Mouse (Mus musculus): ENCODE measurements at regions not wholly inside any gene's neighbourhood (a gene's known extent, or its start where the extent isn't known, plus 50 kb on each side); places are given as distances from the start of the nearest gene placed in this dataset.

DNA sequence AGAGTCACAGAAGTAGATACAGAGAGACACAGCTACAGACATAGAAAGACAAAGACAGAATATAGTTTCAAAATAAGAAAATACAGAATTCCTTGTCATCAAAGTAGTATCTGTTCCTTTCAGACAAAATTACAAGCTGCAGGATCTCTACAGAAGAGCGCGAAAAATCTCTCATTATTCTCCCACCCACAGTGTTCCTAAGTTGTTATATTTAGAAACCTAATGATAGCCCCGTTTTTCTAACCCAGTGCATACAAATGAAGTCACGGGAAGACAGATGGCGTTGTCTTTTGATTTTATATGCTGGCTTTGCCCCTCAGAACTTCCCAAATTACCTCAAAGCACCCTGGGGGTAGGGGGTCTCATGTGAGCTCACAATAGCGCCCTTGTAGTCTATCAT, 250.0 kb upstream of the Msx2 start:
- H3K4me2 ChIP-seq (replicated peaks): no peak overlapping the region
- no peaks in the 10 kb centered on the region for H3K27me3 ChIP-seq (replicated peaks)
- H3K4me3 ChIP-seq (replicated peaks): no peak overlapping the region
- no peaks in the 10 kb centered on the region for H3K36me3 ChIP-seq
- no peak overlapping the region for H3K27ac ChIP-seq
- no peak for ATAC-seq
- H3K9me3 ChIP-seq: no peaks in the 10 kb centered on the region
- no peaks in the 10 kb centered on the region for H3K4me1 ChIP-seq (replicated peaks)
- 73% methylated on average over 6 of the region's 6 CpGs for WGBS
- H3K9ac ChIP-seq: no peak overlapping the region

DNA sequence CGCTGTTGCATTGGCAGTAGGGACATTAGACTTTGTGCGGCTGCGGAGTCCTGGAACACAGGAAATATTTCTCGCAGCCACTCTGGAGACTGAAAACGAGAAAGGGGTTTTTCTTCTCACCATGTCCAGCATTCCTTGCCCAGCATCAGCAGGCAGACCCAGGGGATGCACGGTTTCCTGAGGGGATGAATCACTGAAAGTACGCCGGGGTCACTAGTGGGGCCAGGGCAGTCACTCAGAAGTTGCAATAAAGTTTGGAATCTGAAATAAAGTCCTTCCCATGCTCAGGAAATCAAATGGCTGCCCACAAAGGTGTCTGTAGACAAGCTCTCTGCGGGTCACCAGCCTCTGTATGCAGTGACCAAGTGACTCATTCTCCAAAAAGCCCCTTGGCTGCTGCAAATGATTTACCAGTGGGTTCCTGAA, 248.2 kb upstream of the Msx2 start:
- Histone ChIP-seq H3K36me3 (no peaks in the 10 kb centered on the region), H3K9me3 (no peaks in the 10 kb centered on the region), H3K4me1 (replicated peaks) (no peaks in the 10 kb centered on the region), H3K27ac (no peak overlapping the region), H3K9ac (no peak overlapping the region), H3K27me3 (replicated peaks) (no peaks in the 10 kb centered on the region), H3K4me2 (replicated peaks) (no peak overlapping the region), H3K4me3 (replicated peaks) (no peak overlapping the region)
- WGBS: 54% methylated on average over 9 of the region's 9 CpGs
- no peak for ATAC-seq

- no peak overlapping the region for H3K4me2 ChIP-seq (replicated peaks)
- no peaks in the 10 kb centered on the region for H3K9me3 ChIP-seq
- H3K4me1 ChIP-seq (replicated peaks): no peaks in the 10 kb centered on the region
- no peaks in the 10 kb centered on the region for H3K27me3 ChIP-seq (replicated peaks)
- H3K36me3 ChIP-seq: no peaks in the 10 kb centered on the region
- H3K4me3 ChIP-seq (replicated peaks): no peak overlapping the region
- no peak overlapping the region for H3K9ac ChIP-seq
- no peak for ATAC-seq
- no peak overlapping the region for H3K27ac ChIP-seq
- WGBS: 76% methylated on average over 4 of the region's 4 CpGs
Observed at GRCm38 (mm10) chr13:53717582-53717981, 244.7 kb upstream of the Msx2 start.

DNA sequence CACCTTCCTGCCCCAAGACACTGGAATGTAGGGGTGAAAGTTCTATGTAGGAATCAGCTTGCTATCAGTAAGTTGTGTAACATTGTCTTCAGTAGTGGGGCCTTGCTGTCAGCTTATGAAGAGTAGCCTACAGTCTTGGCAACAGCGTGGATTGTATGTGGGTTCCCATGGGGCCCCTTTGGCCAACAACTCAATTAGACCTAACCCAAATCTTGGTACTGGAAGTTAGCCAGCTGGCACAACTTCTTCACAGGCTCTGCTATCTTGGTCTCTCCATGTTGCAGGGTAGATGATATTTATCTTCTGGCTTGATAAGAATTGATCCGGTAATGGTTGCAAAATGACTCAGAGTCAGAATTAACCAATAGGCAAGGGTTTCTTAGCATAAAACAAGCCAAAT, 244.2 kb upstream of the Msx2 start:
- Histone ChIP-seq H3K9me3 (no peaks in the 10 kb centered on the region), H3K27me3 (replicated peaks) (no peaks in the 10 kb centered on the region), H3K9ac (no peak overlapping the region), H3K36me3 (no peaks in the 10 kb centered on the region), H3K4me1 (replicated peaks) (no peaks in the 10 kb centered on the region), H3K4me2 (replicated peaks) (no peak overlapping the region), H3K4me3 (replicated peaks) (no peak overlapping the region), H3K27ac (no peak overlapping the region)
- ATAC-seq: no peak
- WGBS: 70% methylated on average over 2 of the region's 2 CpGs

DNA sequence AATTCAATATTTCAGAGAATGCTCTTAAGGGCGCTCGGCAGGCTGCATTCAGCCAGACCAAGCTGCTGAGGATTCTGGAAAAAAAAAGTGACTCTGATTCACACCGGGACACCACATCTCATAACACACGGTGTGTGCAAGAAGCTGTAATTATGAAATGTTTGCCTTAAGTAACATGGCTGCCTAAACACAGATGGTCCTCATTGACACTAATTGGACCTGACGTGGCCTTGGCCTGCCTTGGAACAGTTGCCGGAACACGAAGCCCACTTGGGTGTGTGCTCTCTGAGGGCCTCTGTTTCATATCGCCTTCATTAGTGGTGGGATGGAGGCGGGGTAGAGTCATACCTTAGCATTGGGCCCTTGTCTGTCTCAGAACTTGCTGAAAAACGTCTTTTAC, 236.2 kb upstream of the Msx2 start:
- Histone ChIP-seq H3K4me3 (replicated peaks) (no peak overlapping the region), H3K27ac (no peak overlapping the region), H3K4me2 (replicated peaks) (no peak overlapping the region), H3K36me3 (no peaks in the 10 kb centered on the region), H3K9ac (no peak overlapping the region), H3K27me3 (replicated peaks) (no peaks in the 10 kb centered on the region), H3K9me3 (no peaks in the 10 kb centered on the region), H3K4me1 (replicated peaks) (no peaks in the 10 kb centered on the region)
- ATAC-seq: no peak
- 58% methylated on average over 10 of the region's 10 CpGs for WGBS

GRCm38 (mm10) chr13:53707548-53707947, 234.7 kb upstream of the Msx2 start:
- Histone ChIP-seq H3K9ac (no peak overlapping the region), H3K4me2 (replicated peaks) (no peak overlapping the region), H3K27ac (no peak overlapping the region), H3K27me3 (replicated peaks) (no peaks in the 10 kb centered on the region), H3K4me3 (replicated peaks) (no peak overlapping the region), H3K9me3 (no peaks in the 10 kb centered on the region), H3K4me1 (replicated peaks) (no peaks in the 10 kb centered on the region), H3K36me3 (no peaks in the 10 kb centered on the region)
- no peak for ATAC-seq
- WGBS: 80% methylated on average over 17 of the region's 17 CpGs

- Histone ChIP-seq H3K4me2 (replicated peaks) (no peak overlapping the region), H3K27me3 (replicated peaks) (no peaks in the 10 kb centered on the region), H3K27ac (no peak overlapping the region), H3K9ac (no peak overlapping the region), H3K9me3 (no peaks in the 10 kb centered on the region), H3K4me1 (replicated peaks) (no peaks in the 10 kb centered on the region), H3K4me3 (replicated peaks) (no peak overlapping the region), H3K36me3 (no peaks in the 10 kb centered on the region)
- 87% methylated on average over 11 of the region's 11 CpGs for WGBS
- no peak for ATAC-seq
Observed at GRCm38 (mm10) chr13:53704104-53704503, 231.2 kb upstream of the Msx2 start.

GRCm38 (mm10) chr13:53700236-53700635, 227.4 kb upstream of the Msx2 start:
- ATAC-seq: no peak
- H3K9ac ChIP-seq: no peak overlapping the region
- no peaks in the 10 kb centered on the region for H3K36me3 ChIP-seq
- 74% methylated on average over 3 of the region's 3 CpGs for WGBS
- no peak overlapping the region for H3K27ac ChIP-seq
- H3K9me3 ChIP-seq: no peaks in the 10 kb centered on the region
- H3K27me3 ChIP-seq (replicated peaks): no peaks in the 10 kb centered on the region
- no peak overlapping the region for H3K4me2 ChIP-seq (replicated peaks)
- no peaks in the 10 kb centered on the region for H3K4me1 ChIP-seq (replicated peaks)
- no peak overlapping the region for H3K4me3 ChIP-seq (replicated peaks)

DNA sequence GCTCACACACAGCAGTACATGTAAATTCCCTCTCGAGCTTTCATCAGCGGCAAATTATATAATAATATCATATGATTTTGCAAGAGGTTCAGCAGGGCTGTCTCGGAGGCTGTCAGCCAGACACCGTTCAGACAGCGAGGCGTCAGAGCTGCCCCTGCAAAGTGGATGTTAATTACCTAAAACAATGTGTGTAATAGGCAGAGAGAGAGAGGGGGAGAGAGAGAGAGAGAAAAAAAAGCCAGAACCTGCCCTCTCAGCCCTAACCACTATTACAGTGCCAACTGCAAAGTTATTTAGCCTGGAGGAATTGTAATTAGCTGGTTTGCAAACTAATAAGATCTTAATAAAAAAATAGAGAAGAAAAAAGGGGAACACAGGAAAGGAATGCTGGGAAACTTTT, 225.1 kb upstream of the Msx2 start:
- WGBS: 51% methylated on average over 6 of the region's 6 CpGs

DNA sequence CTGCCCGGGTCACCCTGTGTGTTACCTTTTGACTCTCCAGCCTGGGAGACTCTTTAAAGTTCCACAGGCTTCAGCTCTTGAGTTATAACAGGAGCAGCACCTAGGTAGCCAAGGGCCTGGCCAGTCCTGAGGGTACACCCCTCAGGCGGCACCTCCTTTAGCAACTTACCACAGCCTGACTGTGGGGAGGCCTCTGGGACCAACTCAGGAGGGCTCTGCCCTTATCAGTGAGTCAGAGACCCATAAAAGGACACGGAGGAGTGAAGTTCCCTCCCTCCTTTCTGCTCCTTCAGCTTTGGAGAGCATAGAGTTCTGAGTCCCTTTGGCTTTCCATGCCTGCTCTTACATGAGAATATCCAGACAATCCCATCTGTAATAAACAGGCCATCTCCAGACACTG, 222.5 kb upstream of the Msx2 start:
- Histone ChIP-seq H3K4me3 (replicated peaks) (no peak overlapping the region), H3K9me3 (no peaks in the 10 kb centered on the region), H3K27ac (no peak overlapping the region), H3K27me3 (replicated peaks) (no peaks in the 10 kb centered on the region), H3K4me1 (replicated peaks) (no peaks in the 10 kb centered on the region), H3K36me3 (no peaks in the 10 kb centered on the region), H3K4me2 (replicated peaks) (no peak overlapping the region), H3K9ac (no peak overlapping the region)
- peak; percentile 72 for ATAC-seq
- WGBS: 30% methylated on average over 3 of the region's 3 CpGs

More for the DNA sequence above, 225.1 kb upstream of the Msx2 start:
- H3K4me3 ChIP-seq (replicated peaks): no peak overlapping the region
- no peak overlapping the region for H3K9ac ChIP-seq
- no peak for ATAC-seq
- H3K4me2 ChIP-seq (replicated peaks): no peak overlapping the region
- no peak overlapping the region for H3K27ac ChIP-seq
- H3K9me3 ChIP-seq: no peaks in the 10 kb centered on the region
- no peaks in the 10 kb centered on the region for H3K36me3 ChIP-seq
- H3K27me3 ChIP-seq (replicated peaks): no peaks in the 10 kb centered on the region
- no peaks in the 10 kb centered on the region for H3K4me1 ChIP-seq (replicated peaks)

GRCm38 (mm10) chr13:53688934-53689333, 216.1 kb upstream of the Msx2 start:
- Histone ChIP-seq H3K36me3 (no peaks in the 10 kb centered on the region), H3K27me3 (replicated peaks) (no peaks in the 10 kb centered on the region), H3K9ac (no peak overlapping the region), H3K4me2 (replicated peaks) (peak overlapping the region; percentile 47; the same call in 1 of the 2 replicates), H3K4me3 (replicated peaks) (no peak overlapping the region), H3K9me3 (no peaks in the 10 kb centered on the region), H3K4me1 (replicated peaks) (0 out of 2 replicates have a peak, but pooled peaks cover 4% of the 10 kb centered on the region), H3K27ac (no peak overlapping the region)
- 37% methylated on average over 8 of the region's 8 CpGs for WGBS
- no peak for ATAC-seq

- Histone ChIP-seq H3K4me3 (replicated peaks) (no peak overlapping the region), H3K27ac (no peak overlapping the region), H3K36me3 (no peaks in the 10 kb centered on the region), H3K9me3 (no peaks in the 10 kb centered on the region), H3K27me3 (replicated peaks) (no peaks in the 10 kb centered on the region), H3K4me1 (replicated peaks) (0 out of 2 replicates have a peak, but pooled peaks cover 4% of the 10 kb centered on the region), H3K9ac (no peak overlapping the region), H3K4me2 (replicated peaks) (peak overlapping the region; percentile 47; the same call in 1 of the 2 replicates)
- ATAC-seq: peak; percentile 70
- WGBS: 7% methylated on average over 13 of the region's 13 CpGs
Observed at GRCm38 (mm10) chr13:53688489-53688888, 215.6 kb upstream of the Msx2 start.

- no peak for ATAC-seq
- Histone ChIP-seq H3K9me3 (no peaks in the 10 kb centered on the region), H3K27me3 (replicated peaks) (no peaks in the 10 kb centered on the region), H3K27ac (no peak overlapping the region), H3K4me2 (replicated peaks) (no peak overlapping the region), H3K4me3 (replicated peaks) (no peak overlapping the region), H3K9ac (no peak overlapping the region), H3K4me1 (replicated peaks) (0 out of 2 replicates have a peak, but pooled peaks cover 4% of the 10 kb centered on the region), H3K36me3 (no peaks in the 10 kb centered on the region)
- 61% methylated on average over 5 of the region's 5 CpGs for WGBS
Observed at GRCm38 (mm10) chr13:53684498-53684897, 211.6 kb upstream of the Msx2 start.
